Mouse (Mus musculus) layer of hippocampus, postnatal 10 days (tissue): ENCODE measurements at regions not wholly inside any gene's neighbourhood (a gene's known extent, or its start where the extent isn't known, plus 50 kb on each side); places are given as distances from the start of the nearest gene placed in this dataset.

Experiments
- DNase-seq, 2 experiments: peaks; one replicate each; pipeline ENCODE4 v3.0.0; 2021; ENCODE audit warnings: low spot score in 2 of 2

GRCm38 (mm10) chr13:63627184-63627893, 53.9 kb upstream of the Ptch1 start:
- DNase-seq = peak in 1 of 2 experiments; percentile 15

- no peak for DNase-seq
Observed at GRCm38 (mm10) chr13:63627894-63628287, 54.5 kb upstream of the Ptch1 start.

- DNase-seq = no peak
Observed at GRCm38 (mm10) chr13:63631771-63632347, 58.5 kb upstream of the Ptch1 start.

- DNase-seq = no peak
Observed at GRCm38 (mm10) chr13:63634294-63634693, 60.9 kb upstream of the Ptch1 start.

- DNase-seq = no peak
Observed at GRCm38 (mm10) chr13:63641649-63642226, 68.3 kb upstream of the Ptch1 start.

GRCm38 (mm10) chr13:63642617-63643016, 69.2 kb upstream of the Ptch1 start:
- DNase-seq = peak; percentile 16 to 36

GRCm38 (mm10) chr13:63643394-63643793, 70.0 kb upstream of the Ptch1 start:
- no peak for DNase-seq

- no peak for DNase-seq
Observed at GRCm38 (mm10) chr13:63644308-63644707, 70.9 kb upstream of the Ptch1 start.

GRCm38 (mm10) chr13:63649058-63649647, 75.8 kb upstream of the Ptch1 start:
- no peak for DNase-seq

- no peak for DNase-seq
Observed at GRCm38 (mm10) chr13:63654514-63654913, 81.1 kb upstream of the Ptch1 start.

- no peak for DNase-seq
Observed at GRCm38 (mm10) chr13:63657115-63657514, 83.7 kb upstream of the Ptch1 start.

- DNase-seq = no peak
Observed at GRCm38 (mm10) chr13:63659412-63659811, 86.0 kb upstream of the Ptch1 start.

GRCm38 (mm10) chr13:63660431-63660830, 87.0 kb upstream of the Ptch1 start:
- no peak for DNase-seq

GRCm38 (mm10) chr13:63668576-63668975, 95.2 kb upstream of the Ptch1 start:
- DNase-seq = no peak

GRCm38 (mm10) chr13:63669031-63669430, 95.6 kb upstream of the Ptch1 start:
- DNase-seq = no peak

- DNase-seq = no peak
Observed at GRCm38 (mm10) chr13:63672425-63672824, 99.0 kb upstream of the Ptch1 start.

GRCm38 (mm10) chr13:63677696-63678095, 104.3 kb upstream of the Ptch1 start:
- DNase-seq = no peak

GRCm38 (mm10) chr13:63678265-63679260, 105.2 kb upstream of the Ptch1 start:
- no peak for DNase-seq

GRCm38 (mm10) chr13:63682341-63682740, 108.9 kb upstream of the Ptch1 start:
- DNase-seq = no peak

GRCm38 (mm10) chr13:63691974-63692373, 118.6 kb upstream of the Ptch1 start:
- peak in 1 of 2 experiments; percentile 40 for DNase-seq

- no peak for DNase-seq
Observed at GRCm38 (mm10) chr13:63693636-63694035, 120.2 kb upstream of the Ptch1 start.
